Mouse (Mus musculus): ENCODE measurements around the gene Chrne. TPM values are rescaled to one million over a fixed set of nuclear protein-coding genes. Genes with fewer than 3 reads are reported as not detected.

The Chrne gene
- total RNA-seq, 1 experiment from 2014 or later: 0.37 TPM

DNA sequence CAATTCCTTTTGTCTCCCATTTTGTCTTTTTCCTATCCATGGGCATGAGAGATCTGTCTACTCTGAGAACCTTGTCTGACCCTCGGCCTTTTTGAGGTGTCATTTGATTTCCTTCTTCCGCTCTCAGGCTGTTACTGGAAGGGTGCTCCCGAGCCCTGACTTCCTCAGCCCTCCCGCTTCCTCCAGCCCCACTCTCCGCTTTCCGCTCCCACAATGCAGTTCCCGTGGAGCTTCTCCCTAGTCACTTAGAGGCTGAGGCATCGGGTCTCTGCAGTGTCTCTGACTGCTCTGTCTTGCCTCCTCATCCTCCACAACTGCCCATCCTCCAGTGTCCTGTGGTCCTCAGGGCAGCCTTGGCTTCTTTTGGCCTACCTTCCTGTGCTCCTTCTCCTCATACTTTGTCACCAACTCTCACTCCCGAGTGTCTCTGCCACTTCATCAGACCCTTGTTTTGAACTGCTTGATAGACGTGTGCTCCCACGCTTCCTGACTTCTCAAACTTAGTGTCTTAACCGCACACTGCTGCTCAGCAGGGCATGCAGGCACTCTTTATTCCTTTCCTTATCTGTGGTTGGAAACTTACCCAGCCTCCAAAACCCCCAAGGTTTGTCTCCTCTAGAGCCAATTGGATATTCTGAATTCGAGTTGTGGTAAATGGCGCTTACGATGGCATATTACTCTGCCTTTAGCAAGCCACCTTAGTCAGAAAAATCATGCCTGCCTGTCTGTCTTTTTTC lies 24.6 kb downstream of the Chrne start:
- ATAC-seq (replicated peaks; ENCODE audit: low read depth, poor library complexity, severe bottlenecking): peak; percentile 37

DNA sequence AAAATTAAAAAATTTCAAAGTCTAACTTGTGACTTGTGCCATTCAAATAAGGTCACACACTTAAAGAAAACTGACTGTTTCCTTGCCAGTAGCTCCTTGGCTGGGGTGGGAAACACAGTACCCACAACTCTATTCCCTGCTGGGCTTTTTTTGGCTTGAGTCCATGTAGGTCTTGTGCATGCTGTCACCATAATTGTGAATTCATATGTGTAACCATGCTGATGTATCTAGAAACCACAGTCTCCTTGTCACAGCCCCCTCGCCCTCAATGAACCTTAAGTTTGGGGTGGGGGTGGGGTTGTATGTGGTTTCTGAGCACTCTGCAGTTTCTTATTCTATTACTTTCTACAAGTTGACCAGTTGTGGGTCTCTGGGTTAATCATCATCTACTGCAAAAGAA lies 27.3 kb downstream of the Chrne start:
- no peak for ATAC-seq (replicated peaks; ENCODE audit: low read depth, poor library complexity, severe bottlenecking)

DNA sequence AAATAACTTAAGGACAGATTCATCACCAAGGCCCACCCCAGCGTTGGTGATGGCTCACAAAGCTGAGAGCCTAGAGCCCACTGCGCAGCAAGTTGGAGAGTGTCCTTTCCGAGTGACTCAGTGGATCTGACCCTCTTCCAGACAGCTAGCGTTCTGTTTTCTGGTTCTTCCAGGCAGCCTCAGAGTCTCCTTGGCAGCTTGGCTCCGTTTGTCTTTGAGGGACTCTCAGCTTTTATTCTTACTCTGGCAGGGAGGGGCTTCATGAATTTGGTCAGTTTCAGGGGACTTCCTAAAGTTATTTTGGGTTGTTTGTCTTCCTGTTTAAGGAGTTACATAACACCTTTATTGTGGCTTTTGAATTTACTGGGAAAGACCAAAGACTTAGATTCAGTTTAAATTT lies 32.1 kb downstream of the Chrne start:
- ATAC-seq (replicated peaks; ENCODE audit: low read depth, poor library complexity, severe bottlenecking): no peak

DNA sequence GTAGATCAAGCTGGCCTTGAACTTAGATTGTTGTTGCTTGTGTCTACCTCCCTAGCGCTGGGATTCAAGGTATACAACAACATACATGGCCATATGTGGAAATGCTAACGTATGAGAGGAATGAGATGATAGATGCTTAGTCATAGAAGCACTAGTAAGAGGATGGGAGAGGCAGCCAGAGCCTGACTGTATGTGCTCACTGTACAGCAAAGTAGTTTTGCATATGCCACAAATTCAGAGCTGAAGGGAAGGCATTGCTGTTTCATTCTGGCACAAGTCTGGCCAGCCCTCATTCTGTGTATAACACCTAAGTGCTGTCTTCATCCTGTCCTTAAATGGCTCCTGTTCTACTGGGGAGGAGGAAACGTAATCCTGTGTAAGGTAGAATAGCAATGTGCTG lies 32.8 kb downstream of the Chrne start:
- no peak for ATAC-seq (replicated peaks; ENCODE audit: low read depth, poor library complexity, severe bottlenecking)

DNA sequence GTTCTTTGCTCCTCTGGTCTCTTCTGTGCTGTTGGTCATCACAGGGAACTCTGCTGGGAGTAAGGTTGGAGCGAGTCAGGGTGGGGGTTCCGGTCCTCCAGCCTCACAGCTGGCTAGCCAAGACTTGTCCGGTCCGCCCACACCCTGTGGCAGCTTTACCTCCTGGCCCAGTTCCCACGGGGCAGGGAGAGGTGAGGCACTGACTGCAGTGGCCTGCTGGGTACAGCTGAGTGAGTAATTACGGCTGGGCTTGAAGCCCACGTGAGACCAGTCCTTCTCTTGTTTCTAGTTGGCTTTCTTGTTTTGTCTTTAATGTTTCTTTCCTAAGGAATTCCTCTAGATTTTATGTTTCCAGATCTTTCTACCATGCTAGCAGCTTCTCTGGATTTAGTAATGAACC lies 33.6 kb downstream of the Chrne start:
- ATAC-seq (replicated peaks; ENCODE audit: low read depth, poor library complexity, severe bottlenecking): no peak

DNA sequence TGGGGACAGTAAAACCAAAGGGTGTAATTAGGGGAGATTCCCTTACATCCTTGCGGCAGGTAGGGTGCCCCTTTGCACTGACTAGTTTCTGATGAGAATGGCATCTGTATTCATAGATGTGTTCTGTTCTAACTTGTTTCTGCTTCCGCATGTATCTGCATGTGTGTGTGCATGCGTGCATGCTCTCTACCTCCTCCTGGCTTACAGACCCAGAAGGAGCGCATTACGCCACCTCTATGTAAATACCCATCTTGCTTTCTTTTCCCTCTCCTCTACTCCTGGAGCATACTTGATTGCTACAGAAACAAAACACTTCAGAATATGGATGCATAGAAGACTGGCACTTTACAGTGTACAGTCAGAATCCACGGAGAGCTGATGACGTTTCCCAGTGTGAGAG lies 35.2 kb downstream of the Chrne start:
- ATAC-seq (replicated peaks; ENCODE audit: low read depth, poor library complexity, severe bottlenecking): no peak

DNA sequence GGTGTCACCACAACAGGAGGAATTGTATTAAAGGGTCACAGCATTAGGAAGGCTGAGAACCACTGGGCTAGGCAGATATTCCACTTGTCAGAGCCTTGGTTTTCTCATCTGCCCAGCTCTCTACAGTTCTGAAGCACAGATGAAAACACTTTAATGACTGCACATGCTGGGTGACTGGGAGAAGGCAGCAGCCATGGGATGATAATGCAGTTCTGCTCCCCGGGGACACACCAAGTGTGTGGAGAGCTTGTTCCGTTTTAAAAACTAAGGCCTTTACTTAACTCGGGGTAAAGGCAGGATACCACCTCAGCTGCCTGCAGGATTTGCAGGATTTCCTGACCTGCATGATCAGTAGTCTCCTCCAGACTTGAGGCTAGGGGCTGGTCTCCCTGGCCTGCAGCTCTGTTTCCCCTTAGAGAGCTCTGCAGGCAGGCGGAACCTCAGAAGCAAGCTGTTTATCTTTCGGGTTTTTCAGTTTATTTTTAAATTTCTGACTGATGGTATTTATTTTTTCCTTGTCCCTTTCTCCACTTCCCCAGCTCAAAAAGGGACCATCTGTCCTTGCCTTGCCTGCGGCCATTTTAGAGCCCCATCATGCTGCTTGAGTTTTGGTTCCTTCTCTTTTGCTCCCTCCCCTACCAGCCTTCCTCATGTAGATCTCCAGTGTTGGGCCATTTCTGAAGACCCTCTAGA lies 35.8 kb downstream of the Chrne start:
- peak; percentile 64 for ATAC-seq (replicated peaks; ENCODE audit: low read depth, poor library complexity, severe bottlenecking)

DNA sequence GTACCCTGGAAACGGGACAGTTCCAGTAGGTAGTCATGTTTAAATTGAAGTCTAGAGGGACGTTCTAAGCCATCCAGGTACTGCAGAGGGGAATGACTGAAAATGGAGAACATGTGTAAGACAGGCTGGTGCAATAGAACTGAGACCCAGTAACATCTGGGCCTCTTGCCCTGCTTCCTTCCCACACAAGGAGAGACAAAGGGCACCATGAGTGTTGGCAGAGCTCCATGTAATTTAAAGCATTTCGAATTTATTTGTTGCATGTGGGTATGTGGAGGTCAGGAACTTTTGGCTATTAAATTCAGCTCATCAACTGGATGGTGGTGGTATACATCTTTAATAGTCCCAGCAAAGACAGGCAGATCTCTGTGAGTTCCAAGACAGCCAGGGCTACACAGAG lies 36.8 kb downstream of the Chrne start:
- no peak for ATAC-seq (replicated peaks; ENCODE audit: low read depth, poor library complexity, severe bottlenecking)

DNA sequence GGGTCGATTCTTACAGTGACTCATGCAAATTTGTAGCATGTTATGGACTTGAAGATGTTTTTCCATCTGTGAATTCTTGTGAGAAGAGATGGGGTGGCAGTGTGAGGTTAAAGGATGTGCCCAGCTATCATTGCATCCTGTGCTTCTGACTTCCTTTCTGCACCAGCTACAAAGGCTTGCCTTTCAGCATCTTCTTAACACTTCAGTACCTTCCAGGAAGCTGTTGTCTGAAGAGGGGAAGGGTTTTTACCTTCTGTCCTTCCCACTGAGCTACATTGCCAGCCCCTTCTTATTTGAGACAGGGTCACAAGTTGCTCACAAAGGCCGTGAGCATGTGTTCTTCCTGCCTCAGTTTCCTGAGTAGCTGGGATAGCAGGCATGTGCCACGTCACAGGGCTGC lies 38.1 kb downstream of the Chrne start:
- ATAC-seq (replicated peaks; ENCODE audit: low read depth, poor library complexity, severe bottlenecking): no peak

DNA sequence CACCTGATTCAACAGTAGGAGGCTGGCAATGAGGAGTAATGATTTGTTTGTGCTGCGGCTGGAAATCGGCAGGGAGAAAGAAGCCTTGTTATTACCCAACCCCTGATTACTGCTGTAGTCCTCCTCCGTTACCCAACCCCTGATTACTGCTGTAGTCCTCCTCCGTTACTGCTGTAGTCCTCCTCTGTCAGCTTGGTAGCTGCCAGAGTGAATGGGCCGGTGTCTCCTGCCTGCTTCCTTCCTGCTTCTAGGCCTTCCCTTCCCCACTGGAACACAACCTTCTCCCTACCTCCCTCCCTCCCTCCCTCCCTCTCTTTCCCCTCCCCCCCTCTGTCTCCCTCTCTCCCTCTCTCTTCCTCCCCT lies 38.7 kb downstream of the Chrne start:
- no peak for ATAC-seq (replicated peaks; ENCODE audit: low read depth, poor library complexity, severe bottlenecking)

DNA sequence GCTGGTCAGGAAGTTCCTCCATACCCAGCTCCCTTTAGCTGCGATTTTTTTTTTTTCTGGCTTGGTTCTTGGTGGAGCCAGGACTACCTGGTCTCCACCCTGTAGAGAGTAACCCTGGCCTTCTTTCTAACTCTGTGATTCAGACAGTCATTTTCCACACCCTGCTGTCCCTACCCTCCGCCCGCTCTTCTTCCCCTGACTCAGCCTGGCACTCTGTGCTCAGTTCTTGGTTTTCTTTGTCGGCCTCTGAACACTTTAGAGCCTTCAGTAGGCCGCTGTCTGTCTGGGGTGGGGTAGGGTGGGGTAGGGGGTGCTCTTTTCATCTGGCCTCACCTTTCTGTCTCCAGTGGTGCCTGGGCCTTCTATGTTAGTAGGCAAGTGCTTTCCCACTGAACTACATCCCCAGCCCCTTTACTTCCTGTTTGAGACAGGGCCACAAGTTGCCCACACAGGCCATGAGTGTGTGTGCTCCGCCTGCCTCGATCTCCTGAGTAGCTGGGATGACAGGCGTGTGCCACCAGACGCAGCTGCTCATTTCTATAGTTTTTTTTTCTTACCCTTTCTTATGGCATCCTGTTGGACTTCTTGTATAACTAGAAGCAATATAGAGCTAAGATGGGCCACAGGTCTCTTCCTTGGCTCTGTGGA lies 39.2 kb downstream of the Chrne start:
- ATAC-seq (replicated peaks; ENCODE audit: low read depth, poor library complexity, severe bottlenecking): peak; percentile 59

DNA sequence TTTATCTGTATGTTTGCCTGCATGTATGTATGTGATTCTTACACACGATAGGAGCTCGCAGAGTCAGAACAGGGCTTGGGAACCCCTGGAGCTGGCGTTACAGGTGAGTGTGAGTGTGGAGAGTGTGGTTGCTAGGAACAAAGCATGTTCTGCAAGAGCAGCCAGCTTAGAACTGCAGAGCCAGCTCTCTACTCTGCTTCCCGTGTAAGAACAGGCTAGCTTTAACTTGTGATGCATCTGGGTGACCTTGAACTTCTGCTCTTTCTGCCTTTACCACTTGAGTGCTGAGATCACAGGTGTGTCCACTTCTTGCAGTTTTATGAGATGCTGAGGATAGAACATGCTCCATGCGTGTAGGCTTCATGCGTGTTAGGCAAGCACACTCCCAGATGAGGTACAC lies 40.1 kb downstream of the Chrne start:
- no peak for ATAC-seq (replicated peaks; ENCODE audit: low read depth, poor library complexity, severe bottlenecking)

DNA sequence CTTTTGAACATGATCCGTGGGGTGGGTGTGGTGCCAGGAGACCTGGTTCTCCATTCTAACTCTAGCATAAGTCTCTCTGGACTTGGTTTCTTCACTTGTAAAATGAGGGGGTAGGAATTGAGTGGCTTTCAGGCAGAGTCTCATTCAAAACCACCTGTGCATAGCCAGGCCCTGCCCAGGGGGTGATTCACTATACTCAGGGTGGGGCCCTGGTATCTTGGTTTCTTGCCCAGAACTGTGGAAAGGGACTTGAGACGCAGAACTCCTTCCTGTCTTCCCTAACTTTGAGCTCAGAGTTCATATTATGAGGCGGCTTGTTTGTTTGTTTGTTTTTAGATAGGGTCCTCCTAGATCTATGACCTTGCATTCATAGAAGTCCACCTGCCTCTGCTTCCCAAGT lies 41.8 kb downstream of the Chrne start:
- no peak for ATAC-seq (replicated peaks; ENCODE audit: low read depth, poor library complexity, severe bottlenecking)

DNA sequence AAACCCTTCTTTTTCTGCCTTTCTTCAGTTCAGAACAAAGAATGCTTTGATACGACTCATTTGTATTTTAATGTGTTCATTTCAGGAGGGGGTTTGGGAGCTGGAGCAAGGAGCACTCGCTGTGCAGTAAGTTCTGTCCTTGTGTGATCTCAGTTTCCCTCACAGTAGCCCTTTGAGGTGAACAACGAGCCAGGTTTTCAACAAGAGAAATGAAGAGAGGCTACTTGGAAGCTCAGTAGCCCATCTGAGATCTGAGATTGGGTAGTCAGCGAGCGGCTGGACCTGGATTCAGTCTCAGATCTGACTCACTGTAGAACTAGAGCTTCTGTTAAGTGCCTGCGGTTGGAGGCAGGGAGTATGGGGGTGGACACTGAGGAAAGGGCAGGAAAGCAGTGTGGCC lies 45.1 kb downstream of the Chrne start:
- ATAC-seq (replicated peaks; ENCODE audit: low read depth, poor library complexity, severe bottlenecking): no peak

DNA sequence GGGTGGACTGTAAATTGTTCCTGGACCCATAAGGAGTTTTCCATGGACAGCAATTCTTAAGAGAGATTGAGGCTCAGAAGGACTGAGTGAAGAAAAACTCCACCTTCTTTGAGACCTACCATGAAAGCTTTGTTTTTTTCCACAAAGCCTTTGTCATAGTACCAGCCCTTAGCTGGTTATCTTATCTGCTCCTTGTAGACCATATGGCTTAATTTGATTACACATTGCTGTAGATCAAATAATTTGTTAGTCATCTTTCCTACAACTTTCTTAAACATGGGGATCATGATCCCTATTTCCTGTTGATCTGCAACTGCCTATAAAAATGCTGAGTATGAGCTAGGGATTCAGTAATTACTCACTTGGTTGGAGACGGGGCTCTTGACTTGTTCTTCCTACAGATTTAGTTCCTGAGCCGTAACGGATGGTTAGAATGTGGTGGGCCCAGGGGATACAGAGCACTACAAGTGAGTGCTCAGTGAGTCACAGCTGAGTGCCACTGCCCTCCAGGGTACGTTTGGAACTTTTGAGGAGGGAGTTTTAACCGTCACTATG lies 46.6 kb downstream of the Chrne start:
- ATAC-seq (replicated peaks; ENCODE audit: low read depth, poor library complexity, severe bottlenecking): no peak

DNA sequence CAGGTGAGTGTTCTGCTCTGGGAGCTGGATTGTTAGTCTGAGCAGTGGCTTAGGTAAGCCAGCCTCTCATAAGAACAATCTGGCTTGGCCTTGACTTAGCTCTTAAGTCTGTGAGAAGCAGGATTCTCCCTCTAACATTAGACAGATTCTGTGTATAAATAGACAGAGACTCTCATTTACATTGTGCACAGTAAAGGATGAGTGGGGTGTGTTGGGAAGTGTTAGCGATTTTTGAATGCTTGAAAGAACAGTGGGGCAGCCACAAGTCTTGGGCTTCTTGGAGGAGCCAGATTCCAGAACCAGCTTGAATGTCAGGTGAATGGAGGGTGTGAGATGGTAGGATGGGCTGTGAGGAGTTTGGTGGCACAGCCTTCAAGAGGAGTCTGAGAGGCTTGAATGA lies 47.4 kb downstream of the Chrne start:
- ATAC-seq (replicated peaks; ENCODE audit: low read depth, poor library complexity, severe bottlenecking): no peak

DNA sequence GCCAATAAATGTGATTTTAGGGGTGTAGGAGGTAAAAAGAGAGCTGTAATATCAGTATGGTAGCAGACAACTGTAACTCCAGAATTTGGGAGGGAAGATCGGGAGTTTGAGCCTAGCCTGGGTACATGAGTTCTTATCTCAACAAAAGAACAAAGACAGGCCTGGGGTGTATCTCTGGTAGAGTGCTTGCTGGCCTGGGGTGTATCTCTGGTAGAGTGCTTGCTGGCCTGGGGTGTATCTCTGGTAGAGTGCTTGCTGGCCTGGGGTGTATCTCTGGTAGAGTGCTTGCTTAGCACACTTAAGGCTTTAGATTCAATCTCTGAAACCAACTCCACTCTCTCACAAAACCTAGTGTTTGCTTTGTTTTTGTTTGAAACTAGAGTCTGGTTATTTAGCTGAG lies 48.4 kb downstream of the Chrne start:
- ATAC-seq (replicated peaks; ENCODE audit: low read depth, poor library complexity, severe bottlenecking): peak; percentile 45; the same call in 1 of the 2 replicates

DNA sequence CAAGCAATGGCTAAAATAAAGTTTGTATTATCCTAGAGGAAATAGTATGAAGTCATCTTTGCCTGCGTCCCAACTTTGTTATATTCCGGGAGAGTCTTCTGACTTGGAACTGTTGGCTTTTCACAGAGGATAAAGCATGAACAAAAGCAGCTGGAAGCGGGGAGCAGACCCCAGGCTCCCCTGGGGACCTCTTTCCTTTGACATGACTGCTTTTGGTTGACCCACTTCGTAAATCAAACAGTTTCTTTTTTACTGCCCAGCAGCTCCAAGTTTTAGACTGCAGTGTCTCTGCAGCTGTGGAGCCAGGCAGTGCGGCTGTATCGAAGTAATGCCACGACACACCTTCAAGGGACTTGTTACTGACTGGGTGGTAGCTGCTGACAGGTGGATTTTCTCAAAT lies 52.4 kb downstream of the Chrne start:
- ATAC-seq (replicated peaks; ENCODE audit: low read depth, poor library complexity, severe bottlenecking): no peak

Measured in common myeloid progenitor, adult 5-6 weeks (primary cell).